Mouse (Mus musculus) induced T-regulatory cell, adult 2 months (primary cell): ENCODE results near the gene Rabep1.

Experiments
- DNase-seq: peaks from one replicate; pipeline ENCODE4 v3.0.0-alpha.2; 2012; ENCODE audit warnings: low read depth

Gene Rabep1

DNA sequence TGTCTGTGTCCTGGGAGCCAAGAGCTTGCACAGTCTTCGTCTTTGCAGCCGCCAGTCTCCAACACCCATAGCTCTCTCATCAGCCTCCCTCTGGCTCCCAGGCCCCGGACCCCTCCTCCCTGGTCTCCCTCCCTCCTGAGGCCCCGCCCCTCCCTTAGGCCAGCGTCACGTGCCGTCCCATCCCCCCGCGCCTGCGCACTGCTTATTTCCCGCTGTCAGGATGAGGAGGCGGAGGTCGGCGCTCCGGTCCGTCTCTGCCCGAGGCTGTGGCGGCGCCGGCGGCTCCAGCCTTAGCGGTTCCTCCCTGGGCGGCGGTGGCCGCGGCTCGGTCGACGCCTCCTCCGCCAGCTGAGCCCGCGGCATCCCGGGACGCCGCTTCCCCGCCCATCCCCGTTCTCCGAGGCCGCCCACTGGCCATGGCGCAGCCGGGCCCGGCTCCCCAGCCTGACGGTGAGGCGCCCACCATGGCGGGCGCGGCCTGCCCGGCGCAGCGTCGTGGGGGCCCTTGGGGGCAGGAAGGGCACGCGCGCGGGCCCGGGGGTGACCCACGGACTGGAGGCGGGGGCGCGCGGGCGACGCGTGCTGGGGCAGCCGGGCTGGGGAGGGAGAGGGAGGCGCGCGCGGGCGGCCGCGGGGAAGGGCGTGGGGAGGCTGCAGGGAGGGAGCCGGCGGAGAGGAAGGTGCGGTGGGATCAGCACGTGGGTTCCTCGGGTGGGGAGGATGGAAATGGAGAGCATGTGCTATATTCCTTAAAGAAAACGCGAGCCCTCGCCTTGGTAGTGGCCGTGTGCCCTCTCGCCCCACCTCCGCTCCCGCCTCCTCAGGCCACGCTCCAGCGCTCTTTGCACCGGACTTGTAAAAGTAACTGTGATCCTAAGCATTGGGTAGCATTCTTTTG is at the start of gene Rabep1:
Rabep1 (plus strand) TSS at position 220 of the 898 bp plus-strand sequence.
- DNase-seq, result peak; percentile 95

DNA sequence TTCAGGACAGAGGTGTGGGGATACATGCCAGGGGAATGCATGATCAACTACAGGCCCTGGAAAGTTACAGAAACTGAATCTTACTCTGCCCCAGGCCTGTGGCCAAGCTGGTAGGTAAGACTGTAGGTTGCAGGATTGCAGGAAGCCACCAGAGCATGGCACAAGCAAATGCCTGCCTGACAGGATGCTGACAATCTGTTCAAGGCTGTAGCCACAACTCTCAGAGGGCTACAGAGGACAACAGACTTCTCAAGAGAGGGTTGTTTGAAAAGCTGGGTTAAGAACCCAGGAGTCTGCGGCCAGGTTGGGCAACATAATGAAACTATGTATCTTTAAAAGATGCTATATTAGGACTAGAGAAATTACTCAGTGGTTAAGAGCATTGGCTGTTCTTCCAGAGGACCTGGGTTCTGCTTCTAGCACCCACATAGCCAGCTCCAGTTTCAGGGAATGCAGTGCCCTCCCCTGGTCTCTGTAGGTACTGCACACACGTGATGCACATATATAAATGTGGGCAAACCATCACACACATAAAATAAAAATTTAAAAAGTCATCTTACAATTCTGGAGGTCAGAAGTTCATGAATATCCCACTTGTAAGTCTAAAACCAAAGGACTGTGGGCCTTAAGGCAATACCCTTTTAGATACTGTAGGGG is 42.2 kb upstream of the Rabep1 start:
- DNase-seq, result peak; percentile 36

DNA sequence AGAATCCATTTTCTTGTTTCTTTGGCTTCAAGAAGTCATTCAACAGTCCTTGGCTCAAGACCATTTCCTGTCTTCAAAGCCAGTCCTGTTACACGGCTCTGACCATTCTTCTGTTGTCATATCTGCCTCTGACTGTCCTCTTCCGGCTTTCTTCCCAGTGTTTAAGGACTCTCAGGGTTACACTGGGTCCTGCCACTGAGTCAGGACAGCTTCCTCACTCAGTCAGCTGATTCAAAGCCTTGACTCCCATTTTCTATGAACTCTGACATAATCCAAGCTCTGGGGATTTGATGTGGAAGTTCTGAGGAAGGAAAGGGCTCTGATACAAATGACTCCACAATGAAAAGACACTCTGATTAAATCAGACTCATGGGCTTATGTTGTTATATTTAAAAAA is 41.7 kb upstream of the Rabep1 start:
- DNase-seq, result no peak

DNA sequence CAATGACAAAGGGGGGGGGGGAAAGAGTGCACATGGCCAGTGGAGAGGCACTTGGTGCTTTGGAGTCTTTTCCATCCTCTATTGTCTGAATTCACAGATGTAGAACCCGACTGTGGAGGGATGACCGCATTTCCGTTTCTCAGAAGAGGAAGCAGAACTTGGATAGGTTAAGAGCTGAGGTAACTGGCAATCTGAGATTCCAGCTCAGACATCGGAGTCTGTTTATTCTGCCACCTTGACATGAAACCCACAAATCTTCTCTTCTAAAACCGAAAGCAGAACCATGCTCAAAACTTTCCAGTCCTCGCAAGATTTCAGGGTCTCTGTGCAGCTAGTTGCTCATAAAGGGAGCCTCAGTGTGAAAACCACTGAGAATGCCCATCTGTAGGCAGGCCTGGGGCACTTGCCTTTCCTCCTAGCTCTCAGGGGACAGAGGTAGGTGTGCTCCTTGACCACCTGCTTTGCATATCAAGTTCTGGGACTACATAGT is 40.8 kb upstream of the Rabep1 start:
- peak; percentile 83 for DNase-seq

DNA sequence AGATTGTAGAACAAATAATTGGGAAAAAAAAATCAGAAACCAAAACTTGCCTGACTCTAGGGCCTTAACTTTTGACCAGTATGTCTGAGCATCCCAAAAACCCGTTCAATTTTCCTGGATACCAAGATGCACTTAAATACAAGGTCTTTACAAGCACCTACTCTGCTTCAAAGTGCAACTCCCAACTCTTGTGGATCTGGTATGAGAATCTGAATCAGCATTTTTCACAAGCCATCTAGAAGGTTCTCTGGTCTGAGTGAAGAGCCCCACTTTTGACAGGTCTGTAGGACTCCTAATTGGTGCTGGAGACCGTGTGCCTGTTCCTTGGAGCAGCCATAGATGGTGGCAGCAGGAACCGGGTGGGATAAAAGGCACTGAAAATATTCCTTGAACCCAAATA is 40.2 kb upstream of the Rabep1 start:
- no peak for DNase-seq

DNA sequence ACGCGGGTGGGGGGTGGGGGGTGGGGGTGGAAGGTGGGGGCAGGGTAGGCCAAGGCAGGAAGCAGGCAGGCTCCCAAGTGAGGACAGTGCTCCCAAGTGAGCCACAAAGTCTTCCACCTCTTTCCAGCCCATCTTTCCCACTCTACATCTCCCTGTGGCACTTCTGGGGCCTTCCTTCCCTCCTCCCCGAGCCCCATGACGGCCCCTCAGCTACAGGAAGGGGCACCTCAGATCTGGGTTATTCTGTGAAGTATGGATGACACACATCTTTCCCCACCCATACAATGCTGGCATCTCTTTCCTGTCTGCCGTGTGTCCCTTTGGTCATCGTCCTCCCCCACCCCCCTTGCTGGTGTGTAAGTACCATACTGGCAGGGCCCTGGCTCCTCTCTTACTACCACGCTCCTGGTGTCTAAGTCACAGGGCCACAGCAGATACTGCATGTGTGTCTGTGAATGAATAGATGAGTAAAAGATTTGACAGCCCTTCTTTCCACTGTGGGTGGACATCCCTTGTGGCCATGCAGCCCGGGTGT is 38.9 kb upstream of the Rabep1 start:
- DNase-seq, result peak; percentile 32

DNA sequence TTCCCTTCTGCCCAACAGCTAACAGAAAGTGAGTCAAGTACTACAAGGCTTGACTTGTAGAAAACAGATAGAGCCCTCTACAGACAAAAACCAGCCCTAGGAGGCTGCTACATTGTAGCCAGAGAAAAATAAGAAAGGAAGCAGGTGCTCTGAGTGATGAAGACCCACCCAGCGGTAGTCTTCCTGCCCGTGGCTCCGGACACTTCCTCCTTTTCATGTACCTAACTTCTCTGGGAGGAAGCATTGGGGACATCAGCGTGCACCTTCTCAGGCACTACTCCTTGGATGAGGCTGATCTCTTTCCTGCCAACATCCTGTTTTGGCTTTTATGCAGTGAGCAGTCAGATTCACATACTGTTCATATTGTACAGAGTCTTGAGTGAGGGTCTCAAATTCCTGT is 37.9 kb upstream of the Rabep1 start:
- no peak for DNase-seq

DNA sequence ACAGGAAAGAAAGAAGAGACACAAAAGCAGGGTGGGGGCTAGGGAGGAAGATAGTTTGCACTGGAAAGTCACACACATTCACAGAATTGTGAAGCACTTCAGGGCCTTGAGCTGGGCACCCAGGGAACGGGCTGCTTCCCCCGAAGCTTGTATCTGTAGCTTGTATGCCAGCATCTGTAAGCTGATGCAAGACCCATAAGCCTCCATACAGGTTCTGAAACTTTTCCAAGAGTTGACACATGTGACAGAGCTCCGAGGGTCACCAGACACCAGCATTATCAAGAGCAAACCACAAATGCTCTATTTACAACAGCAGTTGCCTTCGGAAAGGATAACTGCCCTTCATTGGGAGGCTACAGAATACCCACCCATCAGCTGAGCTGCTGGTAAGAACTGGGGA is 36.9 kb upstream of the Rabep1 start:
- DNase-seq, result no peak

DNA sequence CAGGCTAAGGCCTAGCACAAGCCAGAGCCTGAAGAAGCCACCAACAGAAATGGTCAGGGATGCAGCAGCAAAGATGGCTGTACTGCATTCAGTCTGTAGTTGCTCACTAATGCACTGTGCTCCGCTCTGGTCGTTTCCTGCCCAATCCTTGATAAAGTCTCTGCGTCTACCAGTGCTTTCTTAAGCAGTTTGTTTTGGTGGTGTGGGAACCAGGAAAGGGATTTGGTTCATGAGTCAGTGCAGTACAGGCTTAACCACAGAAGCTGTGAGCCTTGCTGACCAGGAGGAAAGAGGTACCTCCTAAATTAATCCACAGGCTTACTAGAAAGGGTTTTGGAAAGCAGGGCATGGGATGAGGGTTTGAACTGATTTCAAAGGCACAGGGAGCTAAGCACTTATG is 36.5 kb upstream of the Rabep1 start:
- DNase-seq, result no peak

DNA sequence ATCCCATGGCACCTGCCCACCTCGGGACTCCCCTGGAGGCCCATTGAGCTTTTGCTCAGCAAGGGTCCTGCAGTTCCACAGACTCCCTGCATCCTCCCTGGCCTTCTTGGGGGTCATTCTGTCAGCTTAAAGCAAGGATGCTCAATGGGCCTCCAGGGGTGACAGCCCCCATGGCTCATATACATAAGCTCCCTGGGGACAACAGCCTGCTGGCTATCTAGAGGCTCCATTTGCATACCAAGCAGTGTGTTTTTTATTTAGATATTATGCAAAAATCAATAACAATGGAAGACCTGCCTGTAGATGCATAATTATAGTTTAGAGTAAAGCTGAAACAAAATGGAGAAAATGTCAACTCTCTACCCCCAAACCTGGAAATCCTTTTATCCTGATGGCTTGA is 35.6 kb upstream of the Rabep1 start:
- no peak for DNase-seq

DNA sequence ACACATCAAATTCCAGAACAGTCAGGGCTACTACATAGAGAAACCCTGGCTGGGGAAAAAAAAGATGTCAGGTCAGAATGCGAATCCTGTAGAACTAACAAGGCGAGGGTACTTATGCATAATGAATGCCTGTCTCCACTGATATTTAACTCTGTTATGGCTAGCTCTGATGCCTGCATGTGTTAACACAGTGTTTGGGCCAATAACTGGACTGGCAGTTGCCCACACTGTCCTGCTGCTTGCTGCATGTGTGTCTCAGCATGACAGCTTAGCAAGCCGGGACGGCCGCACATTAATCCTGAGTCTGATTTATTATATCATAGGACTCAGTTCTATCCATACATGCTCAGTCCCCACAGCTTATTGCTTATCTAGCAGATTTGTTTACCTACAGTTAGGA is 33.5 kb upstream of the Rabep1 start:
- DNase-seq, result no peak

DNA sequence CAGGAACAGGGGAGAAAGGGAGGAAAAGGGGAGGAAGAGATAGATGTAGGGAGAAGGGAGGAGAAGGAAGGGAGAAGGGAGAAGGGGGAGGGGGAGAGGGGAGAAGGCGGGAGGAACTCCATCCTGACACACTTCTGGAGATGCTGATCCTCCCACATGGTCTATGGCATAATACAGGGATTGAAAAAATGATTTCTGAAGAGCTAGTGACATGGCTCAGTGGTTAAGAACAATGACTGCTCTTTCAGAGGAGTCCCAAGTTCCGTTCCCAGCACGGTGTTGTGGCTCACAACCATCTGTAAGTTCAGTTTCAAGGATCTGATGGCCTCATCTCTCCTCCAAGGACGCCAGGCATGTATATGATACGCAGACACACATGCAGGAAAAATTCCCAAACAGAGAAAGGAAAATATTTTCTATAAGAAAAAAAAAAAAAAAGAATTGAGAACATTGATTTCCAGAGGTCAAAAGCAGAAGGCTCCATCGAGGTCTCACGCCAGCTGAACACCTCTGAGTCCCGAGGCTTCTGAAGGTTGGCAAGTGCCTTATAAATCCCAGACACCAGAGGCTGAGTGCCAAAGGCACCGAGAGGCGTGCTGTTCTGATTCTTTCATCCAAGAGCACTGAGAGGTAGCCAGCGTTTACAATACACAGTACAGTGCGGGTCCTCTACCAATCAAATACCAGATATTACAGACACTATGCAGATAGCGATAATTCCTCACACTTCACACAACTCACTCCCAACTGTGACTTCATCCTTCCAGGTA is 32.9 kb upstream of the Rabep1 start:
- no peak for DNase-seq

DNA sequence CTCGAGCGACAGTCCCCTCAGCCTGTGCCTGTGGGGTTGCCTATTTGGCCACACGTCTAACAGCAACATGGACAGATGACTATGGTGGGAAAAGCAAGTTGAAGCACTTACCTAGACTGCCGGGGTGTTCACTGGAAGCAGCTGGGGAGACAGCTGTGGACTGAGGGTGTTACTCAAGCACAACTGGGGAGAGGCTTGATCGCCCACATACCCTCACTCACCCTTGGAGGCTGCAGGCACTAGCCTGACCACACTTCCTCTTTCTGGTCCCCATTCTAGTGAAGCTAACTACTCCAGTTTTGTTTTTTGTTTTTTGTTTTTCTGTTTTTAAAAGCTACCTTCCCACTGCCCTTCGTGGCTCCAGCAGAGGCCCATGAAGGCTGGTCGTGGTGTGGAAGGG is 32.2 kb upstream of the Rabep1 start, which contains the start of gene Scimp:
Scimp (minus strand) TSS at position 222 of the 400 bp plus-strand sequence.
- no peak for DNase-seq

DNA sequence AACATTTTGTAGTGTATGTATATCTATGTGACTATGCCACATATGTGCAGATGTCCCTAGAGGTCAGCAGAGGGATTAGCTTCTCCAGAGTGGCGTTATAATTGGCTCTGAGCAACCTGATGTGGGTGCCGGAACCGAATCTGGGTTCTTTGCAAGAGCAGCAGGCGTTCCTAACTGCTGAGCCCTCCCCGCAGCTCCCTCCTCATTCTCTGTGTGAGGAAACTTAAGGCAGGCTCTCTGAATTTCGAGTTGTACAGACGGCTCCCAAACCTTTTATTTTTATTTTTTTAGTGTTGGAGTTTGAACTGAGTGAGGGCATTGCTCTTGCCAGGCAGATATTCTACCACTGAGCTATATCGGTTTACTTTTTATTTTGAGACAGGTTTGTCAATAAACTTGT is 29.5 kb upstream of the Rabep1 start:
- no peak for DNase-seq

DNA sequence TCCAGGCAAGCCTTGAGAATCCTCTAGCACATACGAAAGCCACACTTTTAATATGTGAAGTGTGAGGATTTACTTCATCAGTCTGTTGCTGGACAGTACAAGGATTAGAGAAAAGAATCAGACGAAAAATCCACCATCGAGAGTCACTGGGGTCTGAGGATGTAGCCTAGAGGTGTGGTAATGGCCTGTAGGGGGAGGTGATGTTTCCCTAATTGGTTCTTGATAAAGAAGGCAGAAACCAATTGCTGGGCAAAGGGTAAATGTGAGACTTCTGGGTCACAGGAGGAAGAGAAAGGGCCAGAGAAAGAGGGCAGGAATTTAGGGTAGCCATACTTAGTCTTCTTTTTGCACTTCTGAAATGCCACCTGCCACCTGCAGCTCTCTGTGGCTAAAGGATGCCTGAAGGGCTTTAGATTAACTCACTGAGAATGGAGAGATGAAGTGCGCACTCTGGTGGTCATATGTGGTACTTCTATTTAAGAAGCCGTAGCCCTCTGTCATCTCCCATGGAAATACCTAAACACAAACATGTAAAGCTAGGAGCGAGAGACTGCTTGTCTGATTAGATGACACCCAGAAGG is 29.0 kb upstream of the Rabep1 start:
- DNase-seq, result peak; percentile 91

DNA sequence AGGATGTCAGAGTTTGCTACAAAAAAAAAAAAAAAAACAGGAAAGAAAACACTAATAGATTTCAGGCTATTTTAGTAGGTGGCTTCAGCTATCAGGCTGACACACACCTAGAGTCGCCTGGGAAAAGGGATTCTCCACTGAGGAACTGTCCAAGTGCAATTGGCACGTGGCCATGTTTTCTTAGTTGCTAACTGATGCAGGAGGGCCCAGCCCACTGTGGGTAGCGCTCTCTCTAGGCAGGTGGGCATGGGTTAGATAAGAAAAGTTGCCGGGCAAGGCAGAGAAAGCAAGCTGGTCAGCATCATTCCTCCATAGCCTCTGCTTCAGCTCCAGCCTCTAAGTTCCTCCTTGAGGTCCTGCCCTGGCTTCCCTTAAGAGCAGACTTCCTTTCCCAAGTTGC is 27.8 kb upstream of the Rabep1 start:
- no peak for DNase-seq

DNA sequence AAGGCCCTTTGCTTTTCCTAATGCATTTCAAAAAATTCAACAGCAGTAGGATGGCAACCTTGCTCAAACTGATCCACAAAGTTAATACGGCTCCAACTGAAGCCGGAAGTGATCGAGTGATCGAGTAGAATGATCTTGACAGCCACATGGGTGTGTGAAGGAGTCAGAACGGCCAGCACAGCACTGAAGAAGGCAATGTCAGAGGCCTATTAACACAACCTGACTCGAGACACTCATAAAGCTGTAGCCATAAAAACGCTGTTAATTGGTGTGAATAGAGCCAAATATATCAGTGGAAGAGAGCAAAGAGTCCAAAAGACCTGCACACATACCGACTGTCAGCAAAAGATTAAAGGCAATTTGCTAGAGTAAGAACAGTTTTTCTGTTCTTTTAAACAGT is 24.5 kb upstream of the Rabep1 start:
- no peak for DNase-seq

DNA sequence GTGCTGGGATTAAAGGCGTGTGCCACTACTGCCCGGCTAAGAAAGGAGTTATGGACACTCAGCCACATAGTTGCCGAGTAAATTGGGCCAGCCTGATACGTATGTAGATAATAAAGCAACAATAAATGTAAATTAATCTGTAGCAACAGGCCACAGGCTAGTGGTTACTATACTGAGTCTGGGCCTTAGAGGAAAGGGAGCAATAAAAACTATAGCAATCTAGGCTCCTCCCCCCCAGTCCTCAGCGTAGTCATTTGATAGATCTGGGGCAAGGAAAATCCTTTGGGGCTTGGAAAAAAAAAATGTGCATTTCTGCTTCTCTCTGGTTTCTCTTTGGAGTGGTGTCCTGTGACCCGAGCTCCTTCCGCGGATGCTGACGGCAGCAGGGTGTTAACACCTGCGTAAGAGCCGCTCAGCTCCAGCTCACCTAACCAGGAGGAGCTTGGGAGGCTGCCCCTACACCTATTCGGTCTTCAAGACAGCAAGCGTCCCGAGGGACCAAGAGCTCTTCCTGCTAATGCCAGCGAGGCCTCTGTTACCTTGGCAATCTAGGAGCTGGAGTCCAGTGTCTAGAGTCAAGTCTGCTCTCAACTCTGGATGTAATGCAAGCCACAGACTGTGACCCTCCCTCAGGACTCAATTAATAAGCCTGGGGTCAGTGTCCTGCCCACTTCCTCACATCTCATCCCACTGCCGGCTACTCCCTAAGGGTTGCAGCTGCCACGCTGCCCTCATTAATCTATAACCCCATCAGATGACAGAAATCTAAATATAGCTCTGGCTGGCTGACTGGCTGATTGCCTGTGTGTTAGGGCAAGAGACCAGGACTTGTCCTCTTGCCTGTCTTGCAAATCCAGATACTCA is 22.6 kb upstream of the Rabep1 start:
- DNase-seq, result no peak

DNA sequence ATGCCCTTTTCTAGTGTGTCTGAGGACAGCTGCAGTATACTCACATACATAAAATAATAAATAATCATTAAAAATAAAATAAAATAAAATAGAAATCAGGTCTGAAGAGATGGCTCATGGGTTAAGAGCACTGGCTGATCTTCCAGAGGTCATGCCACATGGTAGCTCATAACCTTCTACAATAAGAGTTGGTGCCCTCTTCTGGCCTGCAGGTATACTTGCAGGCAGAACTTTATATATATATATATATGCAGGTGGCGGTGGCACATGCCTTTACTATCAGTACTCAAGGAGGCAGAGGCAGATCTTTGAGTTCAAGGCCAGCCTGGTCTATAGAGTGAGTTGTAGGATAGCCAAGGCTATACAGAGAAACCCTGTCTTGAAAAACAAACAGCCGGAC is 18.4 kb upstream of the Rabep1 start:
- DNase-seq, result peak; percentile 60

DNA sequence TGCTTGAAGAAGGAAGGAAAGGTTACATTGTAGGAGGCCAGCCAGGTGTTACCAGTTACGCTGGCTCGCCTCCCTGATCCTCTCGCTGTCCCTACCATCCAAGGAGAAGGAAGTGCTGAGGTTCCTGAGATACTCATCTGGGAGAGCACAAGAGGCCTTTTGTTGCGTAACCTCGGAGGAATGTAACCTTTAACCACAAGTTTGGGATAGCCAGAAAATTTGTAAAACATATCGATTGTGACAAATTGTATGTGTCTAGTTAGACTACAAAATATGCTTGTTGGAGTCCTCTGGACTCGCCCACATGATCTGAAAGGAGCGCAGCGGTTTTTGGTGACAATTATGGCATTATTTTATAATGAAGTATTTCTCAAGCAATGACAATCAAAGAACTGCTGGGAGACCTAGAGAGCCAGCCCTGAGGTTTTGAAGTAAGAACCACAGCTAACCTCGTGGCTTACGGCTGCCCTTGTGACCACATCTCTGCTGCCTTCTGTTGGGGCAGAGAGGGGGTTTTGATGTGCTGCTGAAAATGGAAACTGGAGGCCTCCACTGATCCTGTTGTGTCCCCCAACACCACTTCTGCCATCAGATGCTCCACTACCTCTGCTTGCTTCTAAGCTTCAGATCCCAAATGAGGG is 15.5 kb upstream of the Rabep1 start:
- DNase-seq, result no peak
